Mouse (Mus musculus) pancreas, adult 10 weeks (tissue): Measurements from ENCODE around the gene Ptpn23. TPM values are rescaled to one million over a fixed set of nuclear protein-coding genes. Genes with fewer than 3 reads are reported as not detected.

Source experiments
- polyA plus RNA-seq: library from polyadenylated mRNA; stranded (reverse); fragments of 350-450 nt; fragmentation: Illumina TruSeq; extraction: RNeasy Lipid Tissue Mini Kit (QIAGEN cat#74804); gene quantifications from one replicate; pipeline ENCODE4 v1.2.3, GENCODE M21; 2015; ENCODE audit warnings: low read depth, low replicate concordance; ENCODE audit not compliant: insufficient read depth

Gene Ptpn23
- polyA plus RNA-seq: 12.0 TPM

DNA sequence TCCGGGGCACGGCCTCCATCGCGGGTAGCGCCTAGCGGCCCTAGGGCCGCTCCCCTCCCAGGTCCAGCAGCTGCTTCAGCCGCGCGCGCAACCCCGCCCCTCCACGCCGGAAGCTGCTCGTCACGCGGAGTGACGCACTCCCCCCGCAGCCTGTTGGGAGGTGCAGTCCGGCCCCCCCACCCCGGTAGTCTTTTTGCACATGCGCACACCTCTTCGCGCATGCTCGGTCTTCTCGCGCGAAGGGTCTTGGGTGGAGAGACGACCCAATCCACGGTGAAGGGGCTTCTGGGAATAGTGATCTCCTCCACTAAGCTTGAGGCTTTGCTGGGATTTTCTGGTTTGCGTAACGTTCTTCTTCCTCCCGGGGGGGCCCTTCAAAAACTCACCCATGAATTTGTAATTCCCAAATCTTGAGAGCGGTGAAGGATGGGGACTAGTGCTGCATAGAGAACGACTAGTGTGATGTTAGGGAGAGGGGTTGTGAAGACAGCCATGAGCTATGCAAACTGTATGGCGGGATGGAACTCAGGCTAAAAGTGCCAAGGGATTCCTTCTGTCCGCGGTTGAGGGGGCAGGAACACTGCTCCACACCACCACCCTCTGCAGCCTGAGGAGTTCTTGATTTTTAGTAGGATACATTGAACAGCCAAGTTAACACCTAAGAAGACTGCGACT lies at the start of gene Ptpn23:
TSS of gene Ptpn23 (minus strand) at position 115 of the 675 bp plus-strand sequence.

DNA sequence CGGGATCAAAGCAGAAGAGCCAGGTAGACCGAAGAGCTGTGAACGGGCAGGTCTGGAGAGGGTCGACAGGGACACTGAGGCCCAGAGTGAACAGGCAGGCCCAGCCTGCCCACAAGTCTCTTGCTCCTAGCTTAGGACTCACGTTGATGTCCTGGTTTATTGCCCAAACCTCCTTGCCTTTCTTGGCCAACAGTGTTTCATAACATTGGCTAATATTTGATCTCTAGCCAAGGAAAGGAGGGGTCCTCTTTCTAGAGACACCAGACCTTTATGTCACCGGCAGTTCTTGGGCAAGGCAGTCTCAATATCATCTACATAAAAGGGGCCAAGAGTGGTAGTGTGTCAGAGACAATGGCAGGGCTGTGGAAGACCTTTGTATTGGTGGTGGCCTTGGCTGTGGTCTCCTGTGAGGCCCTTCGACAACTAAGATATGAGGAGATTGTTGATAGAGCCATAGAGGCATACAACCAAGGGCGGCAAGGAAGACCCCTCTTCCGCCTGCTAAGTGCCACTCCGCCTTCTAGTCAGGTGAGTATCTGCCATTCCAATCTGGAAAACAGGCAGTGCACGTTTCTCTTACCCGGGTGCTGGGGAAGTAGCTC lies 11.6 kb upstream of the Ptpn23 start, which contains the start of gene Ngp:
TSS of gene Ngp (plus strand) at position 237 of the 602 bp plus-strand sequence.

Other genes with a start within 250 kb of the Ptpn23 start
- not detected for gene Cspg5, start 164.4 kb downstream of the Ptpn23 start, polyA plus RNA-seq
- 2.8 TPM for gene Elp6, start 103.0 kb downstream of the Ptpn23 start, polyA plus RNA-seq
- 11.1 TPM for gene Scap, start 74.9 kb downstream of the Ptpn23 start, polyA plus RNA-seq
- gene Ngp, start 11.5 kb upstream of the Ptpn23 start, polyA plus RNA-seq: not detected
- gene Klhl18, start 68.5 kb upstream of the Ptpn23 start, polyA plus RNA-seq: 3.0 TPM
- 0.39 TPM for gene Kif9, start 68.7 kb upstream of the Ptpn23 start, polyA plus RNA-seq
- gene Setd2, start 124.4 kb upstream of the Ptpn23 start, polyA plus RNA-seq: 24.7 TPM
- gene Nradd, start 216.2 kb upstream of the Ptpn23 start, polyA plus RNA-seq: 2.3 TPM
- gene Nbeal2, start 245.9 kb upstream of the Ptpn23 start, polyA plus RNA-seq: 8.6 TPM
- gene Ccdc12, start 248.3 kb upstream of the Ptpn23 start, polyA plus RNA-seq: 27.2 TPM